ENCODE assay signal across 20 mouse cellular contexts in genomic region chr12:33066355-33066754, GRCm38 (mm10). TPM values are rescaled to one million over a fixed set of nuclear protein-coding genes. Genes with fewer than 3 reads are reported as not detected.
DNase-seq lines count a peak whose midpoint lies in the region; ATAC-seq and TF ChIP-seq lines count a peak whose summit lies in the region.
"Had no signal": no experiment of that assay in that cellular context is flagged by ENCODE, and none has a peak within 500 bp of the region (broad histone marks: within the 10 kb centered on the region; RNA-seq: fewer than 3 reads in every experiment).

No protein-coding gene starts in this region.

- no peaks in the 10 kb centered on the region for H3K4me1 ChIP-seq in heart, postnatal 0 days (ENCODE audit: control insufficient read depth, insufficient read depth)
- H3K4me1 ChIP-seq in lung, adult 2 months (ENCODE audit: control insufficient read depth, insufficient read depth, low read length): no peaks in the 10 kb centered on the region
- peaks cover 3% of the 10 kb centered on the region for H3K4me1 ChIP-seq in ES-Bruce4 (ENCODE audit: control insufficient read depth, insufficient read depth, low read length)
- peaks cover 7% of the 10 kb centered on the region for H3K4me1 ChIP-seq in embryonic facial prominence, embryonic 10.5 days

- no peak for TF ChIP-seq POLR2A in lung, adult 2 months (IDR thresholded peaks at IDR 0.05; ENCODE audit: borderline replicate concordance, extremely low read depth, low read depth, low read length)
- TF ChIP-seq POLR2A in ES-Bruce4 (IDR thresholded peaks at IDR 0.05; ENCODE audit: insufficient read depth, low read length): no peak

- H3K4me3 ChIP-seq in heart, postnatal 0 days (ENCODE audit: low read depth, low read length): no peak overlapping the region
- H3K4me3 ChIP-seq in lung, adult 2 months (replicated peaks; ENCODE audit: extremely low read depth, low read depth, low read length): no peak overlapping the region
- H3K4me3 ChIP-seq in ES-Bruce4 (ENCODE audit: low read depth, low read length): no peak overlapping the region
- no peak overlapping the region for H3K4me3 ChIP-seq in embryonic facial prominence, embryonic 10.5 days
- H3K4me3 ChIP-seq: forebrain, embryonic 10.5 days; heart, embryonic 13.5 days; hindbrain, embryonic 13.5 days; limb, embryonic 10.5 days had no signal

- DNase-seq in heart, postnatal 0 days (ENCODE audit: low spot score): no peak
- DNase-seq in heart, postnatal 36 days: no peak
- no peak for DNase-seq in lung, adult 2 months
- DNase-seq in lung, postnatal 14 days: no peak
- peak; percentile 21 for DNase-seq in embryonic facial prominence, embryonic 10.5 days (ENCODE audit: low spot score)
- DNase-seq in adrenal gland, adult 2 months: no peak
- DNase-seq: adrenal gland, postnatal 36 days; cerebellum, adult 11 months; layer of hippocampus, postnatal 36 days; lung, postnatal 36 days; right cerebral cortex, postnatal 4 days had no signal

- intact Hi-C loops in heart, postnatal 36 days (cut with DNase I): no loop called here

- no peaks in the 10 kb centered on the region for H3K9me3 ChIP-seq in heart, postnatal 0 days (replicated peaks; ENCODE audit: control insufficient read depth, low read length)
- no peaks in the 10 kb centered on the region for H3K9me3 ChIP-seq in ES-Bruce4 (replicated peaks; ENCODE audit: control insufficient read depth, insufficient read depth, low read length, poor library complexity, severe bottlenecking)
- H3K9me3 ChIP-seq in embryonic facial prominence, embryonic 10.5 days: no peaks in the 10 kb centered on the region
- H3K9me3 ChIP-seq: hindbrain, embryonic 13.5 days; limb, embryonic 10.5 days had no signal

- 46% methylated on average over 4 of the region's 4 CpGs for WGBS in heart, postnatal 0 days
- WGBS in lung, adult 2 months: 55% methylated on average over 4 of the region's 4 CpGs
- WGBS in embryonic facial prominence, embryonic 10.5 days: 66% methylated on average over 4 of the region's 4 CpGs

- no peak for TF ChIP-seq EP300 in heart, postnatal 0 days (IDR thresholded peaks at IDR 0.05; ENCODE audit: low read depth)
- TF ChIP-seq EP300 in ES-Bruce4 (IDR thresholded peaks at IDR 0.05; ENCODE audit: insufficient read depth, low read depth, low read length): no peak

- H3K36me3 ChIP-seq in heart, postnatal 0 days (replicated peaks; ENCODE audit: control insufficient read depth, insufficient read depth, low read length): no peaks in the 10 kb centered on the region
- no peaks in the 10 kb centered on the region for H3K36me3 ChIP-seq in ES-Bruce4 (ENCODE audit: control insufficient read depth, insufficient read depth, low read length, poor library complexity, severe bottlenecking)
- no peaks in the 10 kb centered on the region for H3K36me3 ChIP-seq in embryonic facial prominence, embryonic 10.5 days (replicated peaks)
- H3K36me3 ChIP-seq: forebrain, embryonic 10.5 days; heart, embryonic 13.5 days; hindbrain, embryonic 13.5 days; limb, embryonic 10.5 days had no signal

- H3K4me2 ChIP-seq in heart, postnatal 0 days (ENCODE audit: low read depth, low read length): no peak overlapping the region
- H3K4me2 ChIP-seq: heart, embryonic 13.5 days; hindbrain, embryonic 13.5 days had no signal

- TF ChIP-seq CTCF in heart, postnatal 0 days (IDR thresholded peaks at IDR 0.05; ENCODE audit: low read depth): peak; percentile 47
- peak; percentile 40; the same call in 1 of the 2 replicates for TF ChIP-seq CTCF in lung, adult 2 months (IDR thresholded peaks at IDR 0.05; ENCODE audit: insufficient read depth, low read length)
- TF ChIP-seq CTCF in ES-Bruce4 (IDR thresholded peaks at IDR 0.05; ENCODE audit: low read depth, low read length): peak; percentile 43

- ATAC-seq in heart, postnatal 0 days (ENCODE audit: insufficient read depth, low read depth): no peak
- no peak for ATAC-seq in CD4-positive, CD25-positive, alpha-beta regulatory T cell, adult 4 months

- H3K27me3 ChIP-seq in heart, postnatal 0 days (ENCODE audit: control insufficient read depth, insufficient read depth, low read length): no peaks in the 10 kb centered on the region
- no peaks in the 10 kb centered on the region for H3K27me3 ChIP-seq in ES-Bruce4 (ENCODE audit: control insufficient read depth, insufficient read depth, low read length, poor library complexity, severe bottlenecking)
- 0 out of 2 replicates have a peak, but pooled peaks cover 5% of the 10 kb centered on the region for H3K27me3 ChIP-seq in embryonic facial prominence, embryonic 10.5 days (replicated peaks; ENCODE audit: low read depth, poor library complexity, severe bottlenecking)
- H3K27me3 ChIP-seq: heart, embryonic 13.5 days; hindbrain, embryonic 13.5 days had no signal

- no peak overlapping the region for H3K9ac ChIP-seq in heart, postnatal 0 days (replicated peaks; ENCODE audit: low read depth, low read length)
- no peak overlapping the region for H3K9ac ChIP-seq in ES-Bruce4 (ENCODE audit: low read depth, poor library complexity, severe bottlenecking)
- H3K9ac ChIP-seq: heart, embryonic 13.5 days; hindbrain, embryonic 13.5 days had no signal

- no peak overlapping the region for H3K27ac ChIP-seq in heart, postnatal 0 days (ENCODE audit: low read depth)
- H3K27ac ChIP-seq in ES-Bruce4 (ENCODE audit: insufficient read depth, low read length): no peak overlapping the region
- no peak overlapping the region for H3K27ac ChIP-seq in embryonic facial prominence, embryonic 10.5 days (replicated peaks)
- H3K27ac ChIP-seq: forebrain, embryonic 10.5 days; heart, embryonic 13.5 days; hindbrain, embryonic 13.5 days; limb, embryonic 10.5 days had no signal

RNA-seq across cellular contexts. Expression of gene Cdhr3, which starts 26.3 kb away (rescaled TPM):
- 1.5 TPM in 1 of 2 replicates, not detected in the other for total RNA-seq in heart, postnatal 0 days (2014; rRNA removed; ENCODE audit: low replicate concordance)
- polyA plus RNA-seq in heart, postnatal 0 days (2015; fragmentation: Nextera tagmentation; extraction: Ambion mirVana): 0.73 and 1.2 TPM in 2 replicates
- under 1 TPM in 1 of 2 experiments, not detected in 1; 0.39 TPM for total RNA-seq in heart, postnatal 36 days (2021)
- polyA plus RNA-seq in lung, adult 2 months (2012; rRNA removed): 14.5 and 18.5 TPM in 2 replicates
- not detected in 2 replicates for polyA plus RNA-seq in ES-Bruce4 (2011; ENCODE audit: insufficient read depth, insufficient read length, low read depth, missing spikeins)
- polyA plus RNA-seq in embryonic facial prominence, embryonic 10.5 days (2016; fragmentation: Nextera tagmentation; extraction: Ambion mirVana): not detected in 2 replicates
- under 1 TPM; 0.44 to 0.47 TPM for polyA plus RNA-seq in CD4-positive, CD25-positive, alpha-beta regulatory T cell, adult 4 months (2017; shearing (Covaris generic))
- total RNA-seq in adrenal gland, adult 2 months (2021): not detected
- polyA plus RNA-seq in adrenal gland, adult 2 months (2012; rRNA removed): 0.06 TPM in 1 of 2 replicates, not detected in the other
- total RNA-seq: neutrophil, adult 5-6 weeks had no signal
- polyA plus RNA-seq: embryonic facial prominence, embryonic 11.5 days; forebrain, embryonic 10.5 days; limb, embryonic 10.5 days; urinary bladder, adult 2 months had no signal
